Mouse (Mus musculus): ENCODE measurements around the gene Il17ra.

- TF ChIP-seq TAL1 (conservative IDR thresholded peaks at IDR 0.05; ENCODE audit: low read depth, low read length) (no peak), CTCF (IDR thresholded peaks at IDR 0.05; ENCODE audit: low read depth, low read length) (no peak), GATA1 (IDR thresholded peaks at IDR 0.05; ENCODE audit: borderline replicate concordance, low read length) (no peak), POLR2AphosphoS5 (IDR thresholded peaks at IDR 0.05; ENCODE audit: insufficient replicate concordance, low read depth, low read length) (no peak), GATA2 (IDR thresholded peaks at IDR 0.05; ENCODE audit: borderline replicate concordance, low read depth, low read length) (no peak)
These were observed 54.3 kb downstream of the Il17ra start for GRCm38 (mm10) chr6:120517311-120517710.

Data from G1E (cell line).